Mouse (Mus musculus): ENCODE results near the gene Oasl1. TPM values are rescaled to one million over a fixed set of nuclear protein-coding genes. Genes with fewer than 3 reads are reported as not detected.
"Not testable (repeated sequence)": the region's sequence is repeated elsewhere in the genome, so short reads cannot be mapped to it uniquely, and the experiment has no call there.

The Oasl1 gene
- total RNA-seq, 2 experiments from 2014 or later = not detected

DNA sequence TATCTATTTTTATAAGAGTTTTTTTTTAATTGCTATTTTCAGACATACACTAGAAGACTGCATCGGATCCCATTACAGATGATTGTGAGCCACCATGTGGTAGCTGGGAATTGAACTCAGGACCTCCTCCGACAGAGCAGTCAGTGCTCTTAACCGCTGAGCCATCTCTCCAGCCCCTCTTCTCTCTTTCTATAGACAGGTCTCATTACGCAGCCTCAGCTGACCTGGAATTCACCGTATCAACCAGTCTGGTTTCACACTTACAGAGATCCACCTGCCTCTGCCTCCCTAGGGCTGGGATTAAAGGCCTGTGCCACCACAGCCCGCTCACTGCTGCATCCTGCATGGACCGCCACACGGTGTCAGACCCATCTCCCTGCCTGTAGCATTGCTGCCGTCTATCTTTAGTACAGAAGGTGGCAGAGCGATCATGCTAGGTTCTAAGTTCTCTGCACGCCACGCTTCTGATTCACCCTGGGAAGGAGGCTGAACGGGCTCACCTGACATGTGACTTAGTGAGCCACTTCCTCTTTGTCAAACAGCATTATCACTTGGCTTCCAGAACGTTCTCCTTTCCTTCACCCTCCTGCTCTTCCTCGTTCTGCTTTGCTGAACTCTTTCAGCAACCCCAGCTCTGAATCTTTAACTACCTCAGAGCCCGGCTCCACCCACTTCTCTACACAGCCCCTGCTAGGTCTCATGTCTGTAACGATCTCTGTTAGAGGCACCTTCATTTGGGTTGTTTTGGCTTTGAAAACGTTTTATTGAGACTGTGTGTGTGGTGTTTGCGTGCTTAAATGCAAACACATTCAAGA lies 1.3 kb upstream of the Oasl1 start:
- intact Hi-C loops (cut with DNase I) = no loop called here

DNA sequence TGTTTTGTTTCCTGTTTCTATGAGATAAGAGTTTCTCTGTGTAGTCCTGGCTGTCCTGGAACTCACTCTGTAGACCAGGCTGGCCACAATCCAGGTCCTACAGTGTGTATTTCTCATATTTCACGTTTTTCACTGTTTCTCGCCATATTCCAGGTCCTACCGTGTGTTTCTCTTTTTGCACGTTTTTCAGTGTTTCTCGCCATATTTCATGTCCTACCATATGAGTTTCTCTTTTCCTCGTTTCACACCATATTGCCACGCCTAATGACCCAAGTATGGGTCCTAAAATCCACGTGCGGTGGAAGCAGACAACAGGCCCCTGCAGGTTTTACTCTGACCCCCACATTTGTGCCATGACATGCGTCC lies 691 bp upstream of the Oasl1 start:
- intact Hi-C loops (cut with DNase I) = no loop called here

More for the DNA sequence above, 1.3 kb upstream of the Oasl1 start:
- DNase-seq (ENCODE audit: extremely low spot score in 1 of 2, low spot score in 2 of 2) = no peak

DNA sequence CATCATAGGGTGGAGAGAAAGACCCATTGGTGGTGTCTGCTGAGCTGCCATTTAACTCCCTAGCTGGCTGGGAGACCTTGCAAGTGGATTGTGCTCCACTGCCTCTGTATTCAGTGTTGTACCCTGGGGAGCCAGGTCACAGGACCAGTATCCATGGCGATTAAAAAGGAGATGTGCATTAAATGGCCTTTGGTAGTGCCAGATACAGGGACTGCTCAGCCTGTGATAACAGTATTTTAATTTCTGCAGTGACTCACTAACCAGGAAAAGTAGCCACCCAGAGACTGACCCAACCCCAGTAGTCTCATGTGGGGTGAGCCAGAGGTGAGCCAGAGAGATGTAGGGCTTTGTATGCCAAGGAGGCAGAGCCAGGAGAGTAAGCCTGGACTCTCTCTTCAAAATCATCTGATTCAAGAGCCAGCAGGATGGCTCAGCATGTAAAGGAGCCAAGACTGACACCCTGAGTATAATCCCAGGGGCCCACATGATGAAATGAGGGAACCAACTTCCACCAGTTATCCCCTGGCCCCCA lies 3.2 kb downstream of the Oasl1 start:
- no peak for DNase-seq (ENCODE audit: extremely low spot score in 1 of 2, low spot score in 2 of 2)
- intact Hi-C loops (cut with DNase I) = no loop called here

More for the DNA sequence above, 691 bp upstream of the Oasl1 start:
- DNase-seq (ENCODE audit: extremely low spot score in 1 of 2, low spot score in 2 of 2) = no peak

DNA sequence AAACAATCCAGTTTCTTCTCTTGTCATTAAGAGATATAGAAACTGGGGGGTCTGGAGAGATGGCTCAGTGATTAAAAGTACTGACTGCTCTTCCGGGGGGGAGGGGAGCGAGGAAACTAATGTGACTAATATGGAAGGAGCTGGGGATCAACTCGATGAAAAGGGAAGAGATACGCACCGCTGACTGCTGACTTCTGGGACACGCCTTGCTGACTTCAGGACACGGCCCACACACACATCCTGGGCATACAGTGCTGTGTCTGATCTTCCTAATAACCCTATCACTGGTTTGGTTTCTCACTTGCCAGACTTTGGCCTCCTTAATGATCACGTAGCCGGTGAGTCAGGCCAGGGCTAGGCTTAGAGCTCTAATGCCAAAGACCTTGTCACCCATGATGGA lies 3.7 kb downstream of the Oasl1 start:
- DNase-seq (ENCODE audit: extremely low spot score in 1 of 2, low spot score in 2 of 2) = no peak
- intact Hi-C loops (cut with DNase I) = no loop called here

DNA sequence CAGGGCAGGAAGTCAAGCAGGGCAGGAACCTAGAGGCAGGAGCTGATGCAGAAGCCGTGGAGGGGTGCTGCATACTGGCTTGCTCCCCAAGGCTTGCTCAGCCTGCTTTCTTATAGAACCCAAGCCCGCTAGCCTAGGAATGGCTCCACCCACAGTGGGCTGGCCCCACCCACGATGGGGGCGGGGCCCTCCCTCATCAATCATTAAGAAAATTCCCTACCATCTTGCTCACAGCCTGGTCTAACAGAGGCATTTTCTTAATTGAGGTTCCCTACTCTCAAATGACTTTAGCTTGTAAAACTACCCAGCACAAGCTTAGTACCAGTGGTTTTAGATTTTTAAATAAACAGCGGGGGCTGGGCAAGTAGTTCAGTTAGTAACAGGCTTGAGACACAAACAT lies 8.6 kb downstream of the Oasl1 start:
- DNase-seq (ENCODE audit: extremely low spot score in 1 of 2, low spot score in 2 of 2) = no peak
- intact Hi-C loops (cut with DNase I) = no loop called here

DNA sequence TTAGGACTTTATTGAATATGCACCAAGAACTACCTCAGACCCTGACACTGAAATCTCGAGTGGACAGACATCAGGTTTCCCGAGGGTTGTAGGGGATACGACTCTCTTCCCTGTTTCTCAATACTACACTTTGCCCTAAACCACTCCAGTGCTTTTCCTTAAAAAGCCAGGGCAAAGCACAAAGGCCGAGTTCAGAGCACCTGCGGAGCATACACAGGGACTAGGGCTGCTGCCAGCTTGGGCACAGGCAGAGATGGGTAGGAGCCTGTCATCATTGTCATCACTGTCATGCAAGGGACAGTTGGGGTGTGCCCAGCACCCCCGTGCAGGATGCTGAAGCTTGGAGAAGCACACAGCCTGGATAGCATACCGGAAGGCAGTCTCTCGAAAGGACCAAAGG lies 10.2 kb downstream of the Oasl1 start:
- no peak for DNase-seq (ENCODE audit: extremely low spot score in 1 of 2, low spot score in 2 of 2)
- intact Hi-C loops (cut with DNase I) = no loop called here

DNA sequence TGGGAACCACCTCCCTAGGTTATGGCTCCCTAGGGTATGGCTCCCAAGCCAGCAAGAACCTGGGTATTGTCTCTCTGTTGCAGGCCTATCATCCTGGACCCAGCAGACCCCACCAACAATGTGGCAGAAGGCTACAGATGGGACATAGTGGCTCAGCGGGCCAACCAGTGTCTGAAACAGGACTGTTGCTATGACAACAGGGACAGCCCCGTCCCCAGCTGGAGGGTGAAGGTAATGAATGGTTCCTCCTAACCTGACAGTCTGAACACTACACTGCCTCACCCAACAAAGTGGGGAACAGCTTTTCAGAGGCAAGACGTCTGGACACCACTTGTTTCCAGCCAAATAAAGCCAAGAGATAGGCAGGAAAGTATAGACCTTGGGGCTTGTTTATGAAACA lies 12.8 kb downstream of the Oasl1 start:
- intact Hi-C loops (cut with DNase I) = no loop called here
- no peak for DNase-seq (ENCODE audit: extremely low spot score in 1 of 2, low spot score in 2 of 2)

DNA sequence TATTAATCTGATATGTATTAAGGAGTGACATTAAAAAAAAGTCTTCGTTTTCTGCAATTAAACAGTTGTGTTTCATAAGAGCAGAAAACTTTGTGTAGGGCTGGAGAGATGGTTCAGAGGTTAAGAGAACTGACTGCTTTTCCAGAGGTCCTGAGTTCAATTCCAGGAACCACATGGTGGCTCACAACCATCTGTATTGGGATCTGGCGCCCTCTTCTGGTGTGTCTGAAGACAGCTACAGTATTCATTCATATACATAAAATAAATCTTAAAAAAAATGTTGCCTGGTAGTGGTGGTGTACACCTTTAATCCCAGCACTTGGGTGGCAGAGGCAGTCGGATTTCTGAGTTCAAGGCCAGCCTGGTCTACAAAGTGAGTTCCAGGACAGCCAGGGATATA lies 18.1 kb downstream of the Oasl1 start:
- DNase-seq (ENCODE audit: extremely low spot score in 1 of 2, low spot score in 2 of 2); intact Hi-C loops (cut with DNase I): not testable (repeated sequence)

DNA sequence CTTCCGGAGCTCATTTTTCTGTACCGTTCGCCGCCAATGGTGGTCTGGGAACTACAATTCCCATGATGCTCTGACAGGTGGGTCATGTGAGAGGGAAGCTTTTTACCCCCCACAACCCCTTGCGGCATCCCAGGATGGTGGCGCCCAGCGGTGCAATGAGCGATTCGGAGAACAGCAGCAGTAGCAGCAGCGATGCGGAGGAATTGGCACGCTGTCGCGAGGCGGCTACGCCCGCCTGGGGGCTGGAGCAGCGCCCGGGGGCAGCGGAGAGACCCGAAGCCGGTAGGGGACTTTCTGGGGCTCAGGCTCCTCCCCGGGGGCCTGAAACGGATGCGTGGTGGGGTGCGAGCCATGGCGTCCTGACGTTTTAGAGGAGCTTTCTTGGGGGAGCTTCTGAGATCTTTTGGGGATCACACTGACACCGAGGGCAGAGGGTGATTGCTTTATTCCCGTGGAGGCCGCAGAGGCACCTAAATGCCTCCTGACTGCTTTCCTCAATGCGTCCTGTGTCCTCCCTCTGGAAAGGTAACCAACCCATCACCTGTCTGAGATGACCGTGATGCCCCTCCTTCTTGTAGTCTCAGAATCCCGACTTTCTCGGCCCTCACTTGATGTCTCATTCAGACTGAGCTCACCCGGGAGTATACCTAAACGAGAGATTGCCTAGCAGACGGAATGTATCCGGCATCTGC lies 19.2 kb downstream of the Oasl1 start, which contains the start of gene 2210016L21Rik:
Gene 2210016L21Rik (plus strand): TSS at position 85 of the 692 bp plus-strand sequence.
- peak; percentile 87 to 91 for DNase-seq (ENCODE audit: extremely low spot score in 1 of 2, low spot score in 2 of 2)
- intact Hi-C loops (cut with DNase I) = no loop called here

DNA sequence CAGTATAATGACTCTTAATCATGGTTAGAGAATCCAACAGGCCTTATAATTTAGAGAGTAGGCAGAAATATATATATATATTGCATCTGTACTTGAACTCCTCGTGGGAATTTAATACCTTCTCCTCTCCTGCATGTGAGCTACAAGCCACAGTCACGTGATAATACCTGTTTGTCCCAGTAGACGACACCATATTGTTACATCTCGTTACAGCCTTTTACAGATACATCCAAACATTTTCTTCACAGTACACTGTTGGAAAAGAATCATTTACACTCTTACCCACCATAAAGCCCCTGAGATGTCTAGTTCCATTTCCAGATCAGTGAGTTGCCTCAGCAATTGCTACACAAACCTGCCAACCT lies 19.7 kb downstream of the Oasl1 start:
- intact Hi-C loops (cut with DNase I) = no loop called here
- no peak for DNase-seq (ENCODE audit: extremely low spot score in 1 of 2, low spot score in 2 of 2)

DNA sequence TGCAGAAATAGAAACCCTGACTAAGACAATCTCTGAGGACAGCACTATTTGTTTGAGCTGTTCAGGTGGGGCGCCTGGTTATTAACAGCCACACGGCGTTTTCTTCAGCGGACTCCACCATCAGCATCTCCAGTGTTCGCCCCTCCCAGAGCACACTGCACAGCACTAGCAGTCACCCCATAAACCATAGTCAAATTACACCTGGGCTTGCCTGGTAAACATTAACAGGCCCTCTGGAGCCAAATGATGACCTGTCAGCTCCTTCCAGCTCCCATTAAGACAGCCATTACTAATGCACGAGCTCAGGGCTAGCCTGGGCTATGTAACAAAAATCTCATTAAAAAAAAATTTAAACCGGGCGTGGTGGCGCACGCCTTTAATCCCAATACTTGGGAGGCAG lies 22.0 kb downstream of the Oasl1 start:
- intact Hi-C loops (cut with DNase I) = no loop called here
- DNase-seq (ENCODE audit: extremely low spot score in 1 of 2, low spot score in 2 of 2) = no peak

DNA sequence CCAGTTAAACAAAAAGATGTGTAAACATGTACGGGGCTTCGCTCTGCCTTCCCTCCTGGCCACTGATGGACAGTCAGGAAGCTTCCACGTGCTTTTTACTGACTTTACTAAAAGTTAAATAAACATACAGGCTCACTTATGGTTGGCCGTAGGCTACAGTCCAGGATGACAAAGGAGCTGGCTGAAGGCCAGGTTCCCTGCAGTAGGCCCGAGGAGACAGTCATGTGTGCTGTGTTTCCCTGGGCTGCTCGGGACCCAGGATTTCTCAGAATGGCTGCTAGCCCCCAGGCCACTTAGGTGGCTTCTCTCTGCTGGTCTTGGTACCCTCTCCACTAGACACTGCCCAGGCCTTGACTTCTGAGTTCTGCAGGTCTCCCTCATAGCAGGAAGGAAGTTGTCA lies 25.9 kb downstream of the Oasl1 start:
- intact Hi-C loops (cut with DNase I) = no loop called here
- DNase-seq (ENCODE audit: extremely low spot score in 1 of 2, low spot score in 2 of 2) = peak in 1 of 2 experiments; percentile 83

DNA sequence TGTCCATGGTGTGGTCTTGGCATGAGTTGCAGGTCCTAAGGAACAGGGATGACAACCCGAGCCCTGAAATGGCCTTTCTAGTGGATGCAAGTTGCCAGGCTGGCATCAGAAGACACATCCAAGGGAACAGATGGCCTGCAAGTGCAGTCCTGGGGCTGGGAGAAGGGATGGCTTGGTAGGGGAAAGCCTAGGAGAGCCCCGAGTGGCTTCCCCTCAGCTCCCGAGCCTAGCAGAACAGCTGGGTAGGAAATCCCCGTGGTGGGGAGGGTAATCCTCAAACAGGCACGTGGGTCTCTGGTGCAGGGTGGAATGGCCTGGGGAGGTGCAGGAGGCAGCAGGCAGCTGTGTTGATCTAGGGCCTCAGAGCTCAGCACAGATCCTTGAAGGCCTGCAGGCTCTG lies 26.3 kb downstream of the Oasl1 start:
- intact Hi-C loops (cut with DNase I) = no loop called here
- no peak for DNase-seq (ENCODE audit: extremely low spot score in 1 of 2, low spot score in 2 of 2)

DNA sequence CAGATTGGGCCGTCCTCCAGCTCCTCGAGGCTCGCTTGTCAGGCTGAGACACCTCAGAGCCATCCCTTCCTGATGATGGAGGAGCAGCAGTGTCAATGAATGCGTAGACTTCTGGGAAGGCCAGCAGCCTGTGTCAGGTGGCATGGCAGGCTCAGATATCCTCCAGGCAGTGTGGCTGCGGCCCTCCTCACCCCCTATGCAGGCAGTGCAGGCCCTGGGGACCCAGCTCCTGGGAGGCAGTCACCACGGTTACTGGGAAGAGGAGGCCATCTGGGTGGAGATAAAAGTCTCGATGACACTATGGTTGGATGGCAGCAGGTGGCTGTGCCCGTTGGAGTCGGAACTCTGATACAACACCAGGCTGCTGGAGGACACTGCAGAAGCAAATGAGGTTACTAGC lies 26.8 kb downstream of the Oasl1 start:
- intact Hi-C loops (cut with DNase I) = no loop called here
- DNase-seq (ENCODE audit: extremely low spot score in 1 of 2, low spot score in 2 of 2) = no peak

DNA sequence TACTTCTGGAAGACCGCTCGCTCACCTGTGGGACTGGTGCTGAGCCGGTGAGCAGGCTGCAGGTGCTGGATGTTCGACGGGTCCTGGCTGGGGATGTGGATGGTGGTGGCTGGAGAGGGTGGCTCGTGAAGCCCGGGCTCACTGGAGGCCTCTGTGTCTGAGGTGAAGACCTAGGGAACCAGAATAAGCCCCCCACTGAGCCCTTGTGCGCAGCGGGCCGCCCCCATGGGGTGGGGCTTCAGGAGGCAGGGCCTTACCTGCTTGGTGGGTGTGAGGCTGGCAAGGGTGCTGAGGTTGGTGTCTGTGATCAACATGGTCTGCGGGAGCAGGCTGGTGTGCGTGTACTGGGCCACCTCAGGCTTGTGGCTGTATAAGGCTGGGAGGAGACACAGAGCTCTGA lies 27.6 kb downstream of the Oasl1 start:
- intact Hi-C loops (cut with DNase I) = no loop called here
- no peak for DNase-seq (ENCODE audit: extremely low spot score in 1 of 2, low spot score in 2 of 2)

DNA sequence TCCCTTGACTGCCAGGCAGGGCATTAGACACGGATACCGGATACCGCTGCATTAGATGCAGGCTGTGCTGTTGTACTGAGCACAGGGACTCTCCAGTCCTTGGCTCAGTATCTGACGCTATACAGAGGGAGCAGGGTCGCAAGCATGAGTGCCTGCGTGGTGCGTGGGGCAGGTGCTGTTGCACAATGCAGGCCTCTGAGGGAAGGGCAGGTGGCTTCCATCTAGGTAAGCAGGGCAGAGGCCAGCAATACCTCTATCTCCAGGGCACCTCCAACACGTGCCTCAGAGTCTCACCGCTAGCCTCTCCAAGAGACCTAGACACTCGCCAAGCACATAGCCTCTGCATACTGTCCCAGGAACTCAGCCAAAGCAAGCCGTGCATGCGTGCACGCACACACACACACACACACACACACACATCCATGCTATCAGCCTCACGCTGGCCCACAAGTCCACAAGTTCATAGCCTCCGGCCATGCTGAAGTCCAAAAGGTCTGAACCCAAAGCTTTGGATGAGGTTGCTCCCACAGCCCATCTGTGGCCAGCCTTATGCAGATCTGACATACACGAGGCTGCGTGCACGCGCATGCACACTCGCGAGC lies 28.3 kb downstream of the Oasl1 start:
- no peak for DNase-seq (ENCODE audit: extremely low spot score in 1 of 2, low spot score in 2 of 2)
- intact Hi-C loops (cut with DNase I) = no loop called here

DNA sequence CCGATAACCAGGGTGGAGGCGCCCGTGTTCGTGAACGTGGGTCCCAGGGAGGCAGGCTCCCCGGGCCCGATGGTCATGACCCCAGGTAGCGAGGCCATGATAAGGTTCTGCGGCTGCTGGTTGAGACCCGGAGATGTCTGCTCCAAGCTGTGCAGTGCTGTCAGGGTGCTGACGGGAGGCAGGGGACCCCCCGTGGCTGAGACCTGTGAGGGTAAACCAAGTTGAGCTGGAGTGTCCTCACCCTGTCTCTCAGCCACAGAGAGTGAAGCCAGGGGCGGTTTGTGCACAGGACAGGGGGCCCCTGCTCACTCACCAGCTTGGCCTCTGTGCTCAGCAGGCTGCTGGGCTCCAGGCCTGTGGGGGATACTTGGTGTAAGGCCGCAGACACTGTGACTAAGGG lies 30.3 kb downstream of the Oasl1 start:
- DNase-seq (ENCODE audit: extremely low spot score in 1 of 2, low spot score in 2 of 2) = no peak
- intact Hi-C loops (cut with DNase I) = no loop called here

DNA sequence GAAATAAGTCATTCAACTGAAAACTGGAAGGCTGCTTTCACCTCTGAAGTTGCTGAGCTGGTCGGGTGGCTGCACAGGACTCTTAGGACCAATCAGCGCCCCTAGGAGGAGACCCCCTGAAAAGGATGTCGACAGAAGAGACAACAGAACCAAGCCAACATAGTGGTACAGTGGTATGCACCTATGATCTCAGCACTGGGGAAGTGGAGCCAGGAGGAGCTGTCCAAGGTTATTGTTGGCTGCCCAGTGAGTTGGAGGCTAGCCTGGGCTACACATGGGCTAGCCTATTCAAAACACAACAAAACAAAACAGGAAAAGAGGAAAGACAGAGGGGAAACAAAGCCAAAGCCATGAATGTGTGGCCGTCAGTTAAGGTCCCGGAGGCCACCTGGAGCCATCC lies 35.0 kb downstream of the Oasl1 start:
- no peak for DNase-seq (ENCODE audit: extremely low spot score in 1 of 2, low spot score in 2 of 2)
- intact Hi-C loops (cut with DNase I) = no loop called here

DNA sequence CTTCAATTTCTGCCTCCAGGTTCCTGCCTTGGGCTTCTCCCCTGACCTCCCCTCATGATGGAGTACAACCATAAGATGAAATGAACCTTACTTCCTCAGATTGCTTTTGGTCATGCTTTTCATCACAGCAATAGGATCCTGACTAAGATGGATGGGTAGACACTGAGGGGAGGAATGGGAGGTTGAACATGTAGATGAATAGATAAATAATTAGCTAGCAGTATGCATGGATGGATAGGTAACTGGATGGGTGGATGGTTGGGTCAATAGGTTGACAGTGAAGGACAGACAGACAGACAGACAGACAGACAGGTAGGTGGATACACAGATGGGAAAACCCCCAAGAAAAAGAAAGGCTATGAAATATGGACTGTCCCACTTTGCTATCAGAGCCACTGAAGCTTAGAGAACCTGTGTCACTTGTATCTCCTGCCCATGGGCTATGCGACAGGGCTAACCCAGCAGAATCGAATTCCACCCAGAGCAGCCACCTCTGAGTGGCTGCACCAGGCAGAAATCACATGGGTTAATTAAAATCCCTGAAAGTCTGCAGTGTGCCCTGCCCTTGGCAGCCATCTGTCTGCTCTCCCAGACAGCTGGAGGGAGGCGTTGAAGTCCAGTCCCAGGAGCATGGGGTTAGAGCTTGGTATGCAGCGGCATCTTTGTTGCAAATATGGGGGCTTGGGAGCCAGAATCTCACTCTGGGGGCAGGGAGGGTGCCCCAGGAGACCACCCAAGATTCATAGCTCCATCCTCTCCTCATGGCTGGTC lies 38.7 kb downstream of the Oasl1 start:
- intact Hi-C loops (cut with DNase I) = no loop called here
- no peak for DNase-seq (ENCODE audit: extremely low spot score in 1 of 2, low spot score in 2 of 2)

Measured in left cerebral cortex, postnatal 10 days (tissue).